Mouse (Mus musculus) testis, adult 2 months (tissue): ENCODE measurements around the gene Cadps.

Source experiments
- CTCF ChIP-seq: fragments of 200-500 bp; IDR thresholded peaks from 2 replicates; pipeline ENCODE4 v1.5.1; 2012; ENCODE audit warnings: low read depth, mild to moderate bottlenecking, inconsistent platforms, low read length, moderate library complexity; ENCODE audit not compliant: control insufficient read depth, insufficient read depth, insufficient replicate concordance
- POLR2A ChIP-seq: fragments of 200-500 bp; IDR thresholded peaks from 2 replicates; pipeline ENCODE4 v1.6.1; 2012; ENCODE audit warnings: low read depth, mild to moderate bottlenecking, inconsistent platforms, low read length, moderate library complexity; ENCODE audit not compliant: control insufficient read depth

- TF ChIP-seq POLR2A (no peak), CTCF (no peak)
Measured at GRCm38 (mm10) chr14:12341075-12341788, 481.6 kb downstream of the Cadps start.
